Mouse (Mus musculus) gastrocnemius, adult 8-10 months (tissue): ENCODE measurements at regions not wholly inside any gene's neighbourhood (a gene's known extent, or its start where the extent isn't known, plus 50 kb on each side); places are given as distances from the start of the nearest gene placed in this dataset.
A peak's percentile ranks its signal among the peaks of the same experiment; 100 is the strongest.

Experiments
- DNase-seq, 2 experiments: peaks; one replicate each; pipeline ENCODE4 v3.0.0; 2022; ENCODE audit warnings: low spot score in 2 of 2

GRCm38 (mm10) chr16:78635257-78635656 lies 58.7 kb upstream of the D16Ertd472e start:
- DNase-seq = peak in 1 of 2 experiments; percentile 16

- no peak for DNase-seq
These were observed 55.3 kb upstream of the D16Ertd472e start for GRCm38 (mm10) chr16:78631797-78632196.

DNA sequence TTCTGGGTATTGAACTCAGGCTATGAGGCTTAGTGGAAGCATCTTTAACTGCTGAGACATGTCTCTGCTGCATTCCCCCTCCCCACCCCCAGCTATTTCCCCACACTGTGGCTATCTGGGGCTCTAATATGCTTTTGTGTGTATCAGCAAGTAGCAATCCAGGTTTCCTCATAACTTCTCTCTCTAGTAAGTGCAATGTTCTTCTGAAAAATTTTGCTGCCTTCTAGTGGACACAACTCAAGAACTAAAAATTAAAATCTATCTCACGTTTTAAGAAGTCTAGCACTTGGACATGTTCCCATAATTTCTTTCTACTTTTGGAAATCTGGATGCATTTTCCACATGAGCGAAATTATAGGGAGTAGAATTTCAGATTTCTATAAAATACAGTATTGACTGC lies 50.3 kb upstream of the D16Ertd472e start:
- DNase-seq = no peak
